Mouse (Mus musculus): ENCODE measurements around the gene Slc25a41.

The Slc25a41 gene

DNA sequence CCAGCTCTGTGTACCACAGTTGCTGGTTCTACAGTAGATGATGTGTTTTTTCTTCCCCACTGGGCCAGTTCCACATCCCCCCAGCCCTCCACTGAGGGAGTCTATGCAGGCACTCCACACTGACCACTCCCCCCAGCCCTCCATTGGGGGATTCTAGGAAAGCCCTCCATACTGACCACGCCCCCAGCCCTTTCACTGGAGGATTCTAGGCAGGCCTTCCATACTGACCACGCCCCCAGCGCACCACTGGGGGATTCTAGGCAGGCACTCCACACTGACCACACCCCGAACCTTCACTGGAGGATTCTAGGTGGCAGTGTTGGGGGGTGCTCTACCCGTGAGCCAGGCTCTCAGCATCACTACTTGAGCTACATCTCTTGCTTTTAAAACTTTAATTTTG, 6.0 kb upstream of the Slc25a41 start:
- no peak for DNase-seq (ENCODE audit: low spot score in 2 of 2)

DNA sequence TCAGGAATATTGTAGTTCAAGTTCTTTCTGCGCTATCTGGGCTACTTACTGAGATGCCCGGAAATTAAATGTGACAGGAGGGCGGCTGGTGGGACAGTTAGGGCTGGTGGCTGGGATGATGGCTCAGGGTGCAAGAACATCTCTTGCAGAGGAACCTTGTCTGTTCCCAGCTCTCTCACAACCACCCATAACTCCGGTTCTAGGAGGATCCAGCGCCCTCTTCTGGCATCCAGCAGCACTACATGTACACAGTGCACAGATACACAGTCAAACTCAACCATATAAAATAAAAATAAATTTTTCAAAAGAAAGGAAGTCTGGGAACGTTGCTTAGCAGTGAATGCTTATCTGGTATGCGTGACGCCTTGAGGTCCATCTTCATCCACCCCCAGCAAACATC, 2.5 kb downstream of the Slc25a41 start:
- DNase-seq (ENCODE audit: low spot score in 2 of 2): no peak

DNA sequence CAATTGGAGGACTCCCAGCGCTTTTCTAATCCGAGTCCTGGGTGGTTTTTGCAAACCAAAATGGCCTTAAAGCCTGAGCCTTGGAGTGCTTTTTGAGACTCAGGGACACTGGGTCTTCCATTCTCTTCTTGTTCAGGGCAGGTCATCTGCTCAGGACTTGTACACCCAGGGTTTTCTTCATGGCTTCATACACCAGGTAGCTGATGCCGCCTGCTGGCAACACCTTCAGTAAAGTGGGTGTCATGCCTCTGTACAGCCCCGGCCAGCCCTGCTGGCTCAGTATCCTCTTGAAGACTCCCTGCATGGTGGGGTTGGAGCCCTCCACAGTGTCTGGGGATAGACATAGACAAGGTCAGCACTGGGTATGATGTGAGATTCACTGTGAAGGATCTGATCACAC, 8.6 kb downstream of the Slc25a41 start:
- DNase-seq (ENCODE audit: low spot score in 2 of 2): no peak

DNA sequence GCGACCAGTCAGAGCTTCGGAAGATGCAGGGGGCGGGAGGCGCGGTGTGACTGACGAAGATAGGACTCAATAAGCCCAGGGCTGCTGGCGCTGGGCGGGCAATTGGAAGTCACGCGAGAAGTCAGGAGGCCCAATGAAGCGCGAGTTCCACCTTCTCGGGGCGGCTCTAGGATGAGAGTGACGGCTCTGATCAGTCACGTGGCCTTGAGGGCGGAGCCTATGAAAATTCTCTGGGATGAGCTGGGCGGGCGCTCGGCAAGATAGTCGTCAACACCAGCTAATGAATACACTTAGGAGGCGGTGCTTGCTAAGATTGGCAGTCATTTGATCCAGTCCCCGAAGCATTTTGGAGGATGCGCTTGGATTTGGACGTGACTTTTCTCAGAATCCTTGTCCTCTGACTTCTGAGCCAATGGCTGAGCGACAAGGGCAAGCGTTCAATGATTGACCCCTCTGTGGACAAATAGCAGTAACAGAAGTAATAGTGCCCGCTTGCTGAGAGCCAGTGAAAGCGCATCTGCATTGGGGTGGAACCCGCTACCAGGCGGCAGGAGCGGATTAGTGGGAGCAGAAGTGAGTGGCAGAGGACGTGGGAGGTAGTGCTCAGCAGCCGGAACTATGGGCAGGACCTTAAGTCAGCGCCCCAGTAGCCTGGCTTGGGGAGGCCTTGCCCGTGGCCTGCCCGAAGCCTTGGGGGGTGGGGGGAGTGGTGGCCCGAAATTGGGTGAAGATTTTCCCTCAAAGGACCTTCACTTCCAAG, 9.6 kb downstream of the Slc25a41 start:
- peak; percentile 100 for DNase-seq (ENCODE audit: low spot score in 2 of 2)

DNA sequence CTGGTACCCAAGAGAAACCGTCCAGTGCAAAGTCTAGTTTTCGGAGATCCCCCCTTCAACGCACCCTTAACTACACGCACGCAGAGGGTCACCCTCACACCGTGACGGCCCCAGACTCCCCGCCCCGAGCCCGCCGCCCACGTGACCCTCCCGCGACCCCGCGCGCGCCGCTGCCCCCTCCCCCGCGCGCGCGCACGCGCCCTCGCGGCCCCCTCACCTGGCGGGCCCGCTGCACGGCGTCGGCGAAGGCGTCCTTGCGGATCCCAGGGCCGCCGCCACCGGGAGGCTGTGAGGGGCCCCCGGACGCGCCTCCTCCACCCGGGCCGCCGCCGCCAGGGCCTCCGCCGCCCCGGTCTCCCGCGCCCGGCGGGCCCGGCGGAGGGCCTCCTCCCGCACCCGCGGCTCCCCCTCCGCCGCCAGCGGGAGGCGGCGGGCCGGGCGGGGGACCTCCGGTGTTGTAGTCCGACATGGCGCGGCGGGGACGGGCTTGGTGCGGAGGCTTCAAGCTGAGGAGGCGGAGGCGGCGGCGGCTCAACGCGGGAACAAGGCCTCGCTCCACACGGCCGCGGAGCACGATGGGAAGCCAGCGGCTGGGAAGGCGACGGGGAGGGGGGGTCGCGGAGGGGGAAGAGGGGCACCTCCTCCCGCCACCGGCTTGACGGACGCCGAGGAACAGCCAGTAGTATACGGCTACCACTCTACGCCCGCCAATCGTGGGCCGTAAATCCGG, 10.4 kb downstream of the Slc25a41 start, which contains the start of gene Khsrp:
Gene Khsrp (minus strand): TSS at position 592 of the 730 bp plus-strand sequence.
- DNase-seq (ENCODE audit: low spot score in 2 of 2): peak in 1 of 2 experiments; percentile 38

DNA sequence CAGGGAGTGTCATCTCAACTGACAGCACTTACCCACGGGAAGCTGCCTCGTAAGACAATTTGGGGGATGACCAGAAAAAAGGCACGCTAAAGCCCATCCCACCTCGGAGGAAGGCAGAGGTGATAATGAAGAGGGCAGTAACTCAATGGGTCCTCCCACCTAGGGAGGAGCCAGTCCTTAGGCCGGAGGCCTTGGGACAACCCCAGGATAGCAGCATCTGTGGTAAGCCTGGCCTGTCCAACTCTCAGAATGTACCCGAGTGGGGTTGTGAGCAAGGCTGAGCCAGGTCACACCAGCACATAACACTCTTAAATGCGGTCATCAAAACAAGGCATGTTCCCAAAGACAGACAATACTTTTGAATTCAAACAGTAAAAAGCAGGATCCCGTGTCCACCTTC, 11.8 kb downstream of the Slc25a41 start:
- no peak for DNase-seq (ENCODE audit: low spot score in 2 of 2)

DNA sequence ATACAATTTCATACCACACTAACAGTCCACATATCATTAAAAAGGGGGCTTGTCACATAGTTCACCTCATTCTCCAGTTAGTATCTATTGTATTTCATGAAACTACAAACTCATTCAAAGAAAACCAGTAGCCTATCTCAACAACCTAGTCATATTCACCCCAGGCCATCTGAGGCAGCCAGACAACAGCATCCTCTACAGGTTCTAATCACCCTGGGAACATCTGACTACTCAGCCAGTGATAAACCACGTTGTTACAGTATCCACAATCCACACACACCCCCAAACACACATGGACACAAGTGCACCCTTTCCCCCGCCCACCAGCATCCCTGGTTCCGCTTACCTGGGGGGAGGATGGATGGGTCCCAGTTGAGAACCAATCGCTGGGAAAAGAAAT, 14.0 kb downstream of the Slc25a41 start:
- DNase-seq (ENCODE audit: low spot score in 2 of 2): no peak

DNA sequence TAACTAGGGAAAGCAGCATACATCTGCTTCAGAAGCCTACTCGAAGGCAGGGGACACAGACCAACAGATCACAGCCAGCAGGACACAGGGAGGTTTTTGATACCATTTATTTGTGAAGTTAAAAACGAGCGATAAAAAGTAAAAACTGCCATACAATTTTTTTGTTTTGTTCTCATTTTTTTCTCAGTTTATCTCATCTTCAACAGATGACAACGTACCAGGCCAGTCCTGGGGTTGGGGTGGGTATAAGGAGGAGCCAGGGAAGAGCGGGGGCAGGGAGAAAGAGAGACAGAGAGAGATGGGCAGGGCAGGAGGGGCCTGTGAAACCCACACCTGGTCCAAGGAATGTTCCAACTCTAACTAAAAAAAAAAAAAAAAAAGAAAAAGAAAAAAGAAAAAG, 20.5 kb downstream of the Slc25a41 start:
- DNase-seq (ENCODE audit: low spot score in 2 of 2): no peak

DNA sequence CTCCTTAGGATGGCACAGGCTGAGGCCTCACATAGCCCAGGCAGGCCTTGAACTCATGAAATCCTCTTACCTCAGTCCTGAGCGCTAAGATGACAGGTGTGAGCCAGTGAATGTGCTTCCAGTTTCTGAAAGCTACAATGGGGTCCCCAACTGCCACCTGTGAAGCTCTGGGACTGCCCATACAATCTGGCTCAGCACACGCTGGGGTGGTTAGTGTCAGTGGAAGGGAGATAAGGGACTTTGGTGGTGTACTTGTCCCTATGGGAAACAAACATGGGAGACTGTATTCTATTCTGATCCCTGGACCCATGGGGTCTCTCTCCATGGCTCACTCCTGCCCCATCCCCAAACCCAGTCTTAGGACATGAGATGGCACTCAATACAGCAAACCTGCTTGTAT, 21.8 kb downstream of the Slc25a41 start:
- DNase-seq (ENCODE audit: low spot score in 2 of 2): no peak

DNA sequence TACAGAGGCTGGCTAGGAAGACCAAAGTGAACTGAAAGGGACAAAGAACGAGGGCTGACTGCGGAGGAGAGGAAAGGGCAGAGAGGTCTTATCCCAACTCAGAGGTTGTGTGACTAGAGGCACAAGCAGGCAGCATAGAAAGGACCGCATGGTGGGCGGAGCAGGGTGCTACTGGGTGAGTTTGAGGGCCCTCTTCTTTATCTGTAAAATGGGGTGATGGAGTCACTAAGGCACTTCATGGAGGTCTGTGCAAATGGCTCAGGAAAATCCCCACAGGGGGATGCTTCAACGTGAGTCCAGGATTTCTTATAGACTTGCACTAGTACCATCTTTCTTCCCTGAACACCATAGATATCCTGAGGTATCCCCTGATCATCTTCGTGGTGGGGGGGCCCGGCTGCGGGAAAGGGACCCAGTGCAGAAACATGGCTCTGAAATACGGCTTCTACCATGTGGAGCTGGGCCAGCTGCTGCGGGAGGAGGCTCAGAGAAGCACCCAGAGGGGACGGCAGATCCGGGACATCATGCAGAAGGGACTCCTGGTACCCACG, 29.1 kb downstream of the Slc25a41 start:
- no peak for DNase-seq (ENCODE audit: low spot score in 2 of 2)

DNA sequence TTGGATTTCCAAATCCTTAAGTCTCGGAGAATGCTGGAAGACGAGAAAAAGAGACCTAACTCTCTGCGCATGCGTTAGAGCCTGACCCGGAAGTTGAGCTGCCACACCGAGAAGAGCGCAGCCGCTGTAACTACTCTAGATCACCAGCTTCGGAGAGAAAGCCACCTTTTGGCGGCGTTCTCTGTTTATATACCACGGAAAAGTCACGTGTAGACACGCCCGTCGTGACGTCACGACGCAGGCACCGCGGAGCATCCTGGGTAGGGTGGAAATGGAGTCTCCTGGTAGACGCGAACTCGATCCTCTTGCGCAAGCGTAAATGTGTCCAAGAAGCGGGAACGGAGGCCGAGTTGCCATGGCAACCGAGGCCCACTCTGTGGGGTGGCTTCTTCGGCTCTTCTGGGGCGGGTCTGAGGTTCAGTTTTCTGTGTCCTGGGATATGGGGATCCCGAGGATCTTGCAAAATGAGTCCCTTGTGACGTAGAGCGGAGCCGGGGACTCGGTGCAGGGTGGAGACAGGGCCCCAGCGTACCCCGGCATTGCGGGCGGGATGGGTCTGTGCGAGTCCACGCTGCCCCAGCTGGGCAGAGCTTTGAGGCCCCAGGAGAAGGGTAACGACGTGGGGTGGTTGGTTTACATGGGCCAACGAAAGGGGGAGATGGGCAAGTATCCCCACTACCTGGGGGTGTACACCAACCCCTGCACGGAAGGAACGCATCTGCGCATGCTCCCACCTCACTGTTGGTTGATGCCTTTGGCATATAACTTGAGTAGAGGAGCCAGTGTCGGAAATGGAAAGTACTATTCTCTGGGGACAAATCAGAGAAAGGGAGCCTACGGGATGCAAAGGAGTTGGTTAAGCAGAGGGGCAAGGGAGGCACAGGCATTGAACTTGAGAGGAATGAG, 30.0 kb downstream of the Slc25a41 start, which contains the start of the genes Gtf2f1 and Gm17949:
Gene Gtf2f1 (minus strand): TSS at position 53 of the 906 bp plus-strand sequence.
Gene Gm17949 (plus strand): TSS at position 234 of the 906 bp plus-strand sequence.
- DNase-seq (ENCODE audit: low spot score in 2 of 2): peak; percentile 91 to 93

DNA sequence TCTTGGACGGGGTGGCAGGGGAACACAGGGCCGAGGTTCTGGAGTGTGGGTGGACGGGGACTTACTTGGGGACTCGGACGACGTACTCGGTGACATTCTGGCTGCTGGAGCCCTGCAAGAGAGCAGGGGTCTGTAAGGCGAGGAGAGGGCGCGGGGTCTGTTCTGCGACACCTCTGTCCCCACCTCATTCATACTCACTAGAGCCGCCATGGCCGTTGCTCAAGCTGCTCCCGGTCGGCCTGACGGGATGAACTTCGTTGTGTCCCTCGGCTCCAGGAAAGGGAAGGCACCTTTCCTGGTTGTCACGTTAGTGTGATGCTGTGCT, 30.6 kb downstream of the Slc25a41 start:
- no peak for DNase-seq (ENCODE audit: low spot score in 2 of 2)

DNA sequence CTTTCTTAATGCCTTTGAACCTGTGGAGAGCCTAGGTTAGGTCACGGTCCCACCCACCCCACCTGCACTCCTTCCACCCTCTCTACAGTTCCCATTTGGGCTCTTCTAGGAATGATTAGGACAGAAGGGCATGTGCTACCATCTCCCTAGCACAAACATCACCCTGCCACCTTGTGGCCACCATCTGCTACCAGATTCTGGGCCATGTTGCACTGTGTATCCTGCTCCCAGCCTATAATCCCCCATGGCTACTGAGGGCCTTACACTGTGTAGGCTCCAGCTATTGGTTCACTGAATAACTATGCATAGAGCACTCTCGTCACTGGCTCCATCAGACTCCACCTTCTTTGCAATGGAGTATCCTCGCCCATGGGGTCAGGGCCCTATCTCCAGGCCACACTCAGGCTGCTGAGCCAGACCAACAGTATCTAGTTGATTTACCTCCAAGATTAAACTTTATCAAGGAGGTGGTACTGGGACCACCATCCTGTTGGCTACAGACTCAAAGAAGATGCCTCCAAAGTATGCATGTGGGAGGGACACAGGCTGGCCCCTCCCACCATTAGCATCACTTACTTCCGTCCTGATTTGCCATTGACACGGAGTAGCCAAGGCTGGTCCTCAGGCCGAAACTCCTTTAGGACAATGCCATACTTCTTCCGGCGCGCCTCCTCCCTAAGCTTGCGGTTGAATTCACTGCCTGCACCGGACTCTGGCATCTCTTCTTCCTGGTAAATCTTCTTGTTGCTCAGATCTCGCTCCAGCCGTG, 34.1 kb downstream of the Slc25a41 start:
- no peak for DNase-seq (ENCODE audit: low spot score in 2 of 2)

DNA sequence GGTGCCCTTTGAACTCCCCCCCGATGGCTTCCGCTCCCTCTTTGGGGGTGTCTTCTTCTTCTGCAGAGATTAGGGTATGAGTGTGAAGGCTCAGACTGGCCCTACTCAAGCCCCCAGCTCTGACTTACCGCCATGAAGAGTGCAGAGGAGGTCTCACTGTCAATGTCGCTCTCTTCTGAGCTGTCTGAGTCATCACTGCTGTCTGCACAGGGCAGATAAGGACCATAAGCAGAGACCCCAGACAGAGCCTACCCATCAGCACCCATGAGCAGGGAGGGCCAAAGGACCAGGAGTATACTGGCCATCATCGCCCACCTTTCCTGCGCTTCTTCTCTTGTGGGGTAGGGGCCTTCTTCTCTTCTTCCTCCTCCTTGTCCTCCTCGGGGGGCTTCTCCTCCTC, 37.5 kb downstream of the Slc25a41 start:
- no peak for DNase-seq (ENCODE audit: low spot score in 2 of 2)

DNA sequence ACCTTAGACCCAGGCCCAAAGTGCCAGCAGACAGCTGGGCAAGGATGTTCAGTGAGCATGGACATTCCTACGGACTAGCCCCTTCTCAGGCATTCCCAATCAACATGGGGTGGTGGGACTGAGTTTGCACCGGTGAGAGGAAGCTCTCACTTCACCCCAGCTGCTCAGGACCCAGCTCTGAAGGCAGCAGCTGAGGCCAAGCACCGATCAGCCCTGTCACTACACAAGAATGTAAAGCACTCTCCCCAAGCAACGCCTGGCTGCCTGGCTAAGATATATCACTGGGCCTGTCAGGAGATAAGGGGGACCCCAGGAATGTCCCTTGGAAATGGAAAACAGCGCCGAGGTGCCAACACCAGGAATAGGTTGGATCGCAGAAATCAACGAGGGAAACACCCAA, 40.2 kb downstream of the Slc25a41 start:
- DNase-seq (ENCODE audit: low spot score in 2 of 2): no peak

DNA sequence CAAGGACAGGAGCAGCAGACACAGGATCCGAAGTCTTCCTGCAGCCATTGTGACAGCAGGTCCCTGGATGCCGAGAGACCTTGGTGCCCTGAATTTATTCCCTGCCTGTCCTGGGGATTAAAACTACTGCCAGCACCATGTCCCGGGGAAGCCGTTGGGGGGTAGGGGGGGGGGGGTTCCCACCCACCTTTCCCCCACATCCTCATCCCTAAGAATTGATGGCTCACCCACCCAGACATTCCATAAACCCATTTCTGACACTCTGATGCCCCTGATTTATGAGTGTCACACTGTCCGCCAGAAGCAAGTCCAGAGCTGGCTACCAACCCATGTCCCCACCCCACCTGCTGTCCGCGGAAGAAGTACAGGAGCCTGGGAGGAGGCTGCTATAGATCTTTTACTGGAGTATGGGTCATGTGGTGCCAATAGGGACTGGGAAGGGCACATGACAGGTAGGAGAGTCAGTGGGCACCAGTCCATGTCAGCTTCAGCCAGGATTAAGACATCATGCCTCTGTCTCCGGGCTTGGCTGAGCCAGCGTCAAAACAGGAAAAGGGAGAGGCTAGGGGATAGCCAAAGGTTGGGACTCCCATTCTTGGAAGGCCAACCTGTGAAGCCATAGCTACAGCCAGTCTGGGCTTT, 41.4 kb downstream of the Slc25a41 start, which contains the start of gene Pspn:
Gene Pspn (minus strand): TSS at position 51 of the 642 bp plus-strand sequence.
- DNase-seq (ENCODE audit: low spot score in 2 of 2): no peak

DNA sequence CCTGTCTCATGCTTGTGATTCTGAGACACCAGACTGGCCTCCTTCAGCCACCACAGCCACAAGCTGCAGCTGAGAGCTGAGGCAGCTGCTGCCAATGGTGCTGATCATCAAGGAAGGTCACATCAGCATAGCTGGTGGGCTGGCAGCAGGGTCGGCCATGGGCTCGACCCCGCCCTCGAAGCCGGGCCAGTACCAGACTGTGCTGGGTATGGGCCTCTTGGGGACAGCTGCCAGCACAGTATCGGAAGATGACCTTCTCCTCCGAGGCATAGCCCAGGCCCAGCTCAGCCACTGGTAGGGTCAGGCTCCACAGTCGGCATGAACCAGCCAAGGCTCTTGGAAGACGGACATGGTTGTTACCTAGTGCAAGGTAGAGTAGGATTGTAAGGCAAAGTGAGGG, 42.0 kb downstream of the Slc25a41 start:
- DNase-seq (ENCODE audit: low spot score in 2 of 2): no peak

DNA sequence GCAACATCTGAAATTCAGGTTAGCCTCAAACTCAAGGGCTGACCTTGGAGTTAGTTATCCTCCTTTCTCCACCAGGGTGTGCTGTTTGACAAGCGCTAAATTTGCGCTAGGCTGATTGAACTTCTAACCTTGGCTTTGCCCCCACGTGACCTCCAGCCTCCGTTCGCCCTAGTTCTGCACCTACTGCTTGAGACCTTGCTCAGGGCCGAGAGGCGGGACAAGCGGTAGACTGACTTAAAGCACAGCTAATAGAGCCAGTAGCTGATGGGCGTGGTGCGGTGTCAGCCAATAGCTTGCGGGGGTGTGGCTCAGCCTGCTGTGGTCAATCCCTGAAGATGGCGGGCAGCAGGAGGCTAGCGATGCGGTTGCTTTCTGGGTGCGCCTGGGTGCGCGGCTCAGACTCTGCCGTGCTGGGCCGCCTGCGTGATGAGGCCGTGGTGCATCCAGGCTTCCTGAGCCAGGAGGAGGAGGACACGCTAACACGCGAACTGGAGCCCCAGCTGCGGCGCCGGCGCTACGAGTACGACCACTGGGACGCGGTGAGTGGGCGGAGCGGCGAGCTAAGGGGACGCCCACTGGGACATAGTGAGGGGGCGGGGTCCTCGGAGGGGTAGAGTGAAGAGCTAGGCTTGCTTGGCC, 44.3 kb downstream of the Slc25a41 start, which contains the start of gene Alkbh7:
Gene Alkbh7 (plus strand): TSS at position 311 of the 639 bp plus-strand sequence.
- DNase-seq (ENCODE audit: low spot score in 2 of 2): peak; percentile 98 to 99

DNA sequence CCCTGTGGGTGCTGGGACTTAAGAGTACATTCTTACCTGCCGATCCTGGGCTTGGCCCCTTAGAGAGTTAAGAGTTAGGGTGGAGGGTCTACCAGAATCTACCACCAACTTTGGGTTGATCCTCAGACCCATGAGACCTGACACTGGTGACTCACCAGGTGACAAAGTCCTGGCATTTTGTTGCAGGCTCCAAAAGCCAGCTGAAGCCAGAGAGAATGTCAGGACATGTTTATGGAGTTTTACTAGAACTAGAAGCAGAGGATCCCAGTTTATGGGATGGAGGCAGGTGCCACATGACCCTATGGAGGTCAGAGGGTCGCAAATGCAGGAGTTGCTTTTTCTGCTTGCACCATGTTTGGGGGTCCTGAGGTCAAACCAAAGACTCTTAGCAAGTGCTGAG, 44.9 kb downstream of the Slc25a41 start:
- DNase-seq (ENCODE audit: low spot score in 2 of 2): no peak

DNA sequence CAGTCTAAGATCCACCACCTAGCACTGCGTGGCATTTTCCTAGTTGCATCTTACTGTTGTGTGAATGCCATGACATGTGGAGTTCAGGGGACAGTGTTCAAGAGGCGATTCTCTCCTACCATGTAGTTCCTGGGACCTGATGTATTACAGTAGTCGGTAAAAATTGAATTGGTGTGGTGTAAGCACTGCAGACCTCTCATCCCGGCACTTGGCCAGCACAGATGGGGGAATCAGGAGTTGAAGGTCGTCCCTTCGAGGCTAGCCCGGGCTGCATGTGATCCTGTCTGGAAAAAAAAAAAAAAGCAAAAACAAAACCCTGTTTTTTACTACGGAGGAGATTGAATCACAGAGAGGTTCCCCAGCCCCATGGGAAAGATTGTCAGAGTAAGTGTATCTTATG, 46.4 kb downstream of the Slc25a41 start:
- no peak for DNase-seq (ENCODE audit: low spot score in 2 of 2)
